Mouse (Mus musculus): ENCODE measurements at regions not wholly inside any gene's neighbourhood (a gene's known extent, or its start where the extent isn't known, plus 50 kb on each side); places are given as distances from the start of the nearest gene placed in this dataset.

DNA sequence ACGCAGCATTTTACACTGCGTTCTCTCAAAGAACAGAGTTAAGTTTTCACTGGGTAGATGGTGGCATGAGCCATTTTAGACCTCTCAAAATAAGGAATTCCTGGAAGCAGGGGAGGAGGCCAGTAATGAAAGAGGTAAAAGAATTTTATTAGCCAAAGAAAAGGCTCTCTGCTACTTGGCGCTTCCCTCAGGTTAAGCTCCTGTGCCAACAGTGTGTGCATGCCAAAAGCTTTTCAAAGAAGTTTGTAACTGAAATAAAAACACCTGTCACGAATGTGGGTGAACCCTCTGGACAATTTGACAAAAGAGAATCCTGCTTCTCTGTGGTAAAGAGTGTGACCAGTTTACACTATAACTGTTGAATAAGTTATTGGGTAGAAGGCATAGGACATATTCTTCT is 195.6 kb downstream of the Col12a1 start:
- no peaks in the 10 kb centered on the region for H3K36me3 ChIP-seq (ENCODE audit: control insufficient read depth, insufficient read depth, low read length)
- WGBS (ENCODE audit: insufficient replicate concordance), result 92% methylated on average over 4 of the region's 4 CpGs
- peaks cover 5% of the 10 kb centered on the region; the same call in 1 of the 2 replicates for H3K4me1 ChIP-seq (ENCODE audit: control insufficient read depth, insufficient read depth, low read length)
- no peak overlapping the region for H3K4me2 ChIP-seq
- no peaks in the 10 kb centered on the region for H3K9me3 ChIP-seq (replicated peaks; ENCODE audit: control insufficient read depth, low read length)
- H3K4me3 ChIP-seq (ENCODE audit: low read depth, low read length), result no peak overlapping the region
- no peak overlapping the region for H3K9ac ChIP-seq (ENCODE audit: low read depth, low read length)
- H3K27ac ChIP-seq (ENCODE audit: low read depth, low read length), result no peak overlapping the region
- H3K27me3 ChIP-seq (ENCODE audit: control insufficient read depth, insufficient read depth, low read length), result no peaks in the 10 kb centered on the region
- no peak for ATAC-seq (replicated peaks; ENCODE audit: insufficient number of reproducible peaks, low FRiP score, low TSS enrichment)

DNA sequence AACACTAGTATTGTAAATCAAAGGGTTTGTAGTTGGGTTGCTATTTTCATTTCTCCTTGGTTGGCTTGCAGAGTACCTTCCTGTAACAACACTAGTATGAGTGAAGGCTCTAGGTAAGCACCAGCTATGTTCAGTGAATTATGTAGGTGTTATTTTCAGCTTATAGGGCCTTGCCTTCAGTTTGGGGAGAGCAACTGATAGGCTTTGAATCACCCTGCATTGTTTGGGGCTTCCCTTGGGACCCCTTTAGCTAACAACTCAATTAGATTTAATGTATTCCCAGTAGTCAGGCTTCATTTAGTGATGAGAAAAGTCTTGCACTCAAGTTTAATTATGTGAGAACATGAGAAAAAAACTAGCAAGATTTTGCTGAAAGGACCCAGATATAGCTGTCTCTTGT is 193.6 kb downstream of the Col12a1 start:
- H3K27ac ChIP-seq (ENCODE audit: low read depth, low read length), result no peak overlapping the region
- no peaks in the 10 kb centered on the region for H3K27me3 ChIP-seq (ENCODE audit: control insufficient read depth, insufficient read depth, low read length)

DNA sequence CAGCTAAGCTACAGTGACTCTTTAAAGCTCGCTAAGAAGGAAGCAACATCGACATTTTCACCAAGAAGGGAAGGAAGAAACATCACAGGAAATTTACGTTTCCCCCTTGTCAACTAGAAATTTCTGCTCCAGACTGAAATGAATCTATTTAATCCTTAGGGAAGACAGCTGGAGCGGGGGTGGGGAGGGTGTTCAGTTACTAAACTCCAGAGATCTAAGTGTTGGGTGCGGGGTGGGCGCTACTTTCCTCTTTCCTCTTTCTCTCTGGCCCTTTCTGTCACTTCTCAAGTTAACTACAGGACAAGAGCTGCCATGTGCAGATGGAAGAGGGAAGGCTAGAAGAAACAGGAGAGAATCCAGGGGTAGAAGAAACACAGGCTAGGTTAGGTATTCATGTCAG is 192.2 kb downstream of the Col12a1 start:
- Histone ChIP-seq H3K27ac (ENCODE audit: low read depth, low read length) (no peak overlapping the region), H3K9me3 (replicated peaks; ENCODE audit: control insufficient read depth, low read length) (no peaks in the 10 kb centered on the region), H3K9ac (ENCODE audit: low read depth, low read length) (no peak overlapping the region), H3K4me3 (ENCODE audit: low read depth, low read length) (no peak overlapping the region), H3K27me3 (ENCODE audit: control insufficient read depth, insufficient read depth, low read length) (no peaks in the 10 kb centered on the region), H3K4me1 (ENCODE audit: control insufficient read depth, insufficient read depth, low read length) (no peaks in the 10 kb centered on the region), H3K36me3 (ENCODE audit: control insufficient read depth, insufficient read depth, low read length) (no peaks in the 10 kb centered on the region), H3K4me2 (no peak overlapping the region)
- 63% methylated on average over 6 of the region's 6 CpGs for WGBS (ENCODE audit: insufficient replicate concordance)
- no peak for ATAC-seq (replicated peaks; ENCODE audit: insufficient number of reproducible peaks, low FRiP score, low TSS enrichment)

More for the DNA sequence above, 193.6 kb downstream of the Col12a1 start:
- Histone ChIP-seq H3K9ac (ENCODE audit: low read depth, low read length) (no peak overlapping the region), H3K4me3 (ENCODE audit: low read depth, low read length) (no peak overlapping the region), H3K36me3 (ENCODE audit: control insufficient read depth, insufficient read depth, low read length) (no peaks in the 10 kb centered on the region), H3K9me3 (replicated peaks; ENCODE audit: control insufficient read depth, low read length) (no peaks in the 10 kb centered on the region), H3K4me1 (ENCODE audit: control insufficient read depth, insufficient read depth, low read length) (peaks cover under 1% of the 10 kb centered on the region; the same call in 1 of the 2 replicates), H3K4me2 (no peak overlapping the region)
- ATAC-seq (replicated peaks; ENCODE audit: insufficient number of reproducible peaks, low FRiP score, low TSS enrichment), result no peak

DNA sequence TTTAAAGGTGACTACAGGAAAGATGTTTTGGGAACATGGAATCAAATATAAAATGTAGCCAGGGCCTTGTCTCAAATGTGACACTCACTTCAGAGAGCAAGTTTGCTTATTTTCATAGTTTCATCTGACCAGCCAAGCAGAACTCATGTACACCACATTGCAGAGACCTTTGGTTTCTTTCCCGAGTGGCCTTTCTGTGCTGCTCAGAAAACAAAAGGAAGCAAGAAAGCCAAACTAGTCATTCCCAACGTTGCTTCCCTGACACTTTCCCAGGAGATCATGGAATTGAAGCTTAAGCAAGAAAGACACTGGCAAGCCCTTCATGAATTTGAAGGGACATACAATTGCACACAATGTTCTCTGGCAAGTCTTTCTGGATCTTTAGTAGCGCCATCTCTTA is 191.3 kb downstream of the Col12a1 start:
- ATAC-seq (replicated peaks; ENCODE audit: insufficient number of reproducible peaks, low FRiP score, low TSS enrichment), result no peak
- Histone ChIP-seq H3K36me3 (ENCODE audit: control insufficient read depth, insufficient read depth, low read length) (no peaks in the 10 kb centered on the region), H3K9me3 (replicated peaks; ENCODE audit: control insufficient read depth, low read length) (no peaks in the 10 kb centered on the region), H3K9ac (ENCODE audit: low read depth, low read length) (no peak overlapping the region), H3K27me3 (ENCODE audit: control insufficient read depth, insufficient read depth, low read length) (no peaks in the 10 kb centered on the region), H3K4me2 (no peak overlapping the region), H3K4me1 (ENCODE audit: control insufficient read depth, insufficient read depth, low read length) (no peaks in the 10 kb centered on the region), H3K4me3 (ENCODE audit: low read depth, low read length) (no peak overlapping the region), H3K27ac (ENCODE audit: low read depth, low read length) (no peak overlapping the region)
- WGBS (ENCODE audit: insufficient replicate concordance), result 78% methylated on average over 3 of the region's 3 CpGs

All from heart, embryonic 11.5 days (tissue).